Mouse (Mus musculus) heart, embryonic 15.5 days (tissue): ENCODE results near the gene Olfr314. TPM values are rescaled to one million over a fixed set of nuclear protein-coding genes. Genes with fewer than 3 reads are reported as not detected.

ENCODE experiments used
- polyA plus RNA-seq: library from polyadenylated mRNA; unstranded; fragments of >200 nt; fragmentation: Nextera tagmentation; extraction: Ambion mirVana; gene quantifications from 2 replicates; pipeline ENCODE4 v1.2.1, GENCODE M21; 2015

Olfr314 gene
- polyA plus RNA-seq, 1 experiment from 2014 or later: not detected

Other genes with a start within 250 kb of the Olfr314 start
- gene Olfr330, start 248.1 kb upstream of the Olfr314 start, polyA plus RNA-seq: 0.11 TPM in 1 of 2 replicates, not detected in the other
- not detected in 2 replicates for gene Olfr329-ps, start 236.5 kb upstream of the Olfr314 start, polyA plus RNA-seq
- not detected in 2 replicates for gene Olfr328, start 227.3 kb upstream of the Olfr314 start, polyA plus RNA-seq
- 0.06 TPM in 1 of 2 replicates, not detected in the other for gene Olfr224, start 212.4 kb upstream of the Olfr314 start, polyA plus RNA-seq
- not detected in 2 replicates for gene Olfr325, start 205.2 kb upstream of the Olfr314 start, polyA plus RNA-seq
- gene Olfr324, start 187.8 kb upstream of the Olfr314 start, polyA plus RNA-seq: not detected in 2 replicates
- not detected in 2 replicates for gene 2210407C18Rik, start 166.9 kb upstream of the Olfr314 start, polyA plus RNA-seq
- gene Olfr323, start 152.5 kb upstream of the Olfr314 start, polyA plus RNA-seq: not detected in 2 replicates
- 0.16 and 0.44 TPM in 2 replicates for gene Trim58, start 142.5 kb upstream of the Olfr314 start, polyA plus RNA-seq
- gene Olfr322, start 124.2 kb upstream of the Olfr314 start, polyA plus RNA-seq: not detected in 2 replicates
- gene Olfr320, start 101.9 kb upstream of the Olfr314 start, polyA plus RNA-seq: not detected in 2 replicates
- gene Olfr319, start 83.8 kb upstream of the Olfr314 start, polyA plus RNA-seq: not detected in 2 replicates
- gene Olfr318, start 58.9 kb upstream of the Olfr314 start, polyA plus RNA-seq: not detected in 2 replicates
- not detected in 2 replicates for gene Olfr317, start 43.7 kb upstream of the Olfr314 start, polyA plus RNA-seq
- gene Olfr316, start 30.2 kb upstream of the Olfr314 start, polyA plus RNA-seq: not detected in 2 replicates
- not detected in 2 replicates for gene Olfr315, start 9.8 kb upstream of the Olfr314 start, polyA plus RNA-seq
- gene Fam183b, start 19.0 kb downstream of the Olfr314 start, polyA plus RNA-seq: 0.62 and 1.1 TPM in 2 replicates
- 0.14 TPM in 1 of 2 replicates, not detected in the other for gene Olfr313, start 32.0 kb downstream of the Olfr314 start, polyA plus RNA-seq
- 0.11 and 0.16 TPM in 2 replicates for gene Olfr312, start 46.3 kb downstream of the Olfr314 start, polyA plus RNA-seq
- gene Olfr311, start 56.3 kb downstream of the Olfr314 start, polyA plus RNA-seq: 0.11 and 0.14 TPM in 2 replicates
- gene Gm12258, start 64.2 kb downstream of the Olfr314 start, polyA plus RNA-seq: 3.8 and 4.6 TPM in 2 replicates
- 3.2 and 4.7 TPM in 2 replicates for gene 2810021J22Rik, start 84.3 kb downstream of the Olfr314 start, polyA plus RNA-seq
- 3.1 and 4.4 TPM in 2 replicates for gene Zfp39, start 121.3 kb downstream of the Olfr314 start, polyA plus RNA-seq
- 0.16 TPM in 1 of 2 replicates, not detected in the other for gene Btnl10, start 135.0 kb downstream of the Olfr314 start, polyA plus RNA-seq
- gene Rnf187, start 156.0 kb downstream of the Olfr314 start, polyA plus RNA-seq: 170 and 210 TPM in 2 replicates
- gene Hist3h2ba, start 166.0 kb downstream of the Olfr314 start, polyA plus RNA-seq: 18.0 and 18.3 TPM in 2 replicates
- gene Hist3h2a, start 171.7 kb downstream of the Olfr314 start, polyA plus RNA-seq: 30.4 and 34.7 TPM in 2 replicates
- gene Trim17, start 171.7 kb downstream of the Olfr314 start, polyA plus RNA-seq: 0.27 and 0.57 TPM in 2 replicates
- 26.9 and 34.6 TPM in 2 replicates for gene Trim11, start 195.1 kb downstream of the Olfr314 start, polyA plus RNA-seq